Mouse (Mus musculus): ENCODE measurements at regions not wholly inside any gene's neighbourhood (a gene's known extent, or its start where the extent isn't known, plus 50 kb on each side); places are given as distances from the start of the nearest gene placed in this dataset.
"Not testable (repeated sequence)": the region's sequence is repeated elsewhere in the genome, so short reads cannot be mapped to it uniquely, and the experiment has no call there.

DNA sequence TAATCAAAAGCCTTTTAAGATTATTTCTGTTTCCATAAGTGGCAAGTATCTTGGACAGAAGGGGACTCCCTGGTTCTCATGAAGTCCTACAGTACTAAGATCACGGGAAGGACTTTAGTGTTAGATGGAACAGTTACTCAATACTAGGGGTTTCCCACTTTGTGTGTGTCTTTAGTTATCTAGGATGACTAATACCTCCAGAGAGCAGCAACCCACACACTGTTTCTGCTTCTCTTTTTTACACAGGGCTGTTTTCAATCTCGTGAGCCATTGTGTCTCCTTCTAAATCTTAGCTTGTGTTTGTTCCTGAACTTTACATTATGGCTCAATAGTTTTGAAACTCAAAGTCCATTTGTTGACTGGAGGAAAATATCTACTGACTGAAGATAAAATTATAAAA, 496.5 kb upstream of the Impg1 start:
- in situ Hi-C loops (cut with MboI, MseI) = loop anchor here (5.0 kb wide), 1 partner anchor 50 kb away; no protein-coding TSS in a partner anchor

- in situ Hi-C loops (cut with MboI, MseI) = no loop called here
Observed at GRCm38 (mm10) chr9:80942991-80943390, 477.7 kb upstream of the Impg1 start.

GRCm38 (mm10) chr9:80941424-80941823, 476.1 kb upstream of the Impg1 start:
- in situ Hi-C loops (cut with MboI, MseI) = no loop called here

- in situ Hi-C loops (cut with MboI, MseI) = no loop called here
Observed at GRCm38 (mm10) chr9:80938238-80938637, 473.0 kb upstream of the Impg1 start.

DNA sequence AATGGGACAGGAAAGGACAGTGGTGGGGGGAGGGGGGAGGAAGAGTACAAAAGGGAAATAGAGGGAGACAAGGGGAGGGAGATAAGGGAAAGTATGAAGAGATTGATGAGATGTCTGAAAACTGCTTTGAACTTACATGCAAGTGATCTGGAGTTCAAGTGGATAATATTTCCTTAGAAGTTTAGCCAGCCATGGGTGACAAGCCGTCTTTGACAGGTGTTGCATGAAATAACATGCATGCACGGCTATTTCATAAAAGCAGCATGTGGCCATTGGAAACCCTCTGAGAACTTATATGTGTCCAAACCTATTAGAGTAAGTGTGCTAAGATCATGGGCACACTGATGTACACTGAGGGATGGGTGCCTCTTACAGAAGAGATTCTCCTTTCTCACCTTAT, 465.3 kb upstream of the Impg1 start:
- in situ Hi-C loops (cut with MboI, MseI) = no loop called here

DNA sequence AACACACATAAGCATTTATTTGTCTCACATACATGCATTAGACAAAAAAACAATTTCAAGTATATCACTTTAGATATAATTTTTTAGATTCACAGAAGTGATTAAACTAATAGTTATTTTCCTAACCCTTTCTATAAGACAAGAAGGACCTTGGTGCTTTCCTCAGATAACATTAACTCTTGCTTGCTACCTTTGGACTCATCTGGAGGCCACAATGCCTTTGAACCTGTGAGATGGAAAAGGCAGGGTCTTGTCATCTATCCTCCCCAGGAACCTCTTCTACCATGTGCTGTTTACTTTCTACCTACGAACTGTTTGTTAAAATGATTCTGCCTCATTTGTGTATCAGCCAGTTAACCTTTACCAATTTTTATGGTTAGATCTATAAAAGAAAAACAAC, 455.0 kb upstream of the Impg1 start:
- in situ Hi-C loops (cut with MboI, MseI) = no loop called here

DNA sequence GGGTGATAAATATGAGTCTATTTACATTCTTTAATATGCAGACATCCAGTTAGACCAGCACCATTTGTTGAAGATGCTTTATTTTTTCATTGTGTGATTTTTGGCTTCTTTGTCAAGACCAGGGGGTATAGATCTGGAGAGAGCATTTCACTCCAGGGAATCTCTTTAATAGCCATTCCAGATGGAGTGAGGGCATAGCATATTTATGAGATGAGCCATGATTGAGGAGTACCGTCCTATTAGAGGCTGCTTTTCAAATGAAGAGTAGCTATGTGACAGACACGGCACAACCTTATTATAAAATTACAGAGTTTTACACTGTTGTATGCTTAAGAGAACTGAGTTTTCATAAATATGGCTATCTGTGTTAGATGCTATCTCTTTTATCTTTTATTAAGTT, 448.6 kb upstream of the Impg1 start:
- in situ Hi-C loops (cut with MboI, MseI) = loop anchor here (5.0 kb wide), 1 partner anchor 48 kb away; no protein-coding TSS in a partner anchor

- in situ Hi-C loops (cut with MboI, MseI) = loop anchor here (5.0 kb wide), 1 partner anchor 50 kb away; no protein-coding TSS in a partner anchor
Observed at GRCm38 (mm10) chr9:80912177-80912576, 446.9 kb upstream of the Impg1 start.

DNA sequence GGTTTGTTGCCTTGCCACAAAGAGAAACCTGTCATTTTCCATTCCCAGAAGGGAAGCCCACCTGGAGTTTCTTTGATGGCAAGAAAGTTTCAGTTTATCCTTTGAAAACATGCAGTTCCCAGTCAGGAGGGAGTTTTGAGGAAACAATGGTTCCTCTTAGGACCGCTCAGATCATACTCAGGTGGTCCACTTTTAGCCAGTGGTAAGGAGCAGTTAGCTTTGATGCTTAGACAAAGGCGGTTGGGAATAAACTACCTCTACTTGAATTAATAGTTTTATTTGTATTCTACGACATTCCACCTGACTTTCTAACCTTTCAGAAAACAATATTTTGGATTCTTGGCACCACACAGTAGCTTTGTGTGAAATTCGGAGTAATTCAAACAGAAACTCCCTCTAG, 401.5 kb upstream of the Impg1 start:
- in situ Hi-C loops (cut with MboI, MseI) = no loop called here

DNA sequence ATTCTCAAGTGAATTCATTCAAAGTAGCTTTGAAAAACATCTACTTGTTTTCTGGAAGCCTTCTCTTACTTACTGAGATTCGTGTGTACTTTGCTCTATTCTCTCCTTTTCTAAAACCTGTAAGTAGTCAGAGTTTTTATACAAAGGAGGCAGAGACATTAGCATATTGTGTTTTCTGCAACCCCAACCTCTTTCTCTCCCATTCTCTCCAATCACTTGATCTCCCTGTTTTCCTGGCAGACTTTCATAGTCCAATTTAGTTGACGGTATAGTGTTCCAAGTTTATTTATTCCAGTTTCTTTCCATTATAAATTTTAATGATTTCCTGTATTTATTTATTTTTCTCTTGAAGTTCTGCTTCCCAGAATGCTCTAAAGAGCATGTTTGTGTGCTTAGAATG, 393.7 kb upstream of the Impg1 start:
- in situ Hi-C loops (cut with MboI, MseI) = no loop called here

- in situ Hi-C loops (cut with MboI, MseI) = no loop called here
Observed at GRCm38 (mm10) chr9:80848190-80848589, 382.9 kb upstream of the Impg1 start.

- in situ Hi-C loops (cut with MboI, MseI) = no loop called here
Observed at GRCm38 (mm10) chr9:80832808-80833207, 367.5 kb upstream of the Impg1 start.

DNA sequence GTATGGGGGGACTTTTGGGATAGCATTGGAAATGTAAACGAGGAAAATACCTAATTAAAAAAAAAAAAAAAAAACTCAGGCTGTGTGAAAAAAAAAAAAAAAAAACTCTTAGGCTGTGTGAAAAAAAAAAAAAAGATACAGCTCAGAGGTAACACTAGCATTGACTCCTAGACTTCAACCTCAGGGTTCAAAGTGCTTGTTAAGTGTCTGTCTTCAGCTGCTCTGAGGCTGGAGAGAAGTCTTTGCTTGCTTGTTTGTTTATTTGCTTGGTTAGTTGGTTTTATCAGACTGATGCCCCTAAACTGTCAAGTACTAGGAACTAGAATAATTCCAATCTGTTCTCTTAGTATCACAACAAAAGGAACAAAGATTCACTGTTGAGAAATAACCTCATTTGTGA, 360.1 kb upstream of the Impg1 start:
- in situ Hi-C loops (cut with MboI, MseI) = no loop called here

DNA sequence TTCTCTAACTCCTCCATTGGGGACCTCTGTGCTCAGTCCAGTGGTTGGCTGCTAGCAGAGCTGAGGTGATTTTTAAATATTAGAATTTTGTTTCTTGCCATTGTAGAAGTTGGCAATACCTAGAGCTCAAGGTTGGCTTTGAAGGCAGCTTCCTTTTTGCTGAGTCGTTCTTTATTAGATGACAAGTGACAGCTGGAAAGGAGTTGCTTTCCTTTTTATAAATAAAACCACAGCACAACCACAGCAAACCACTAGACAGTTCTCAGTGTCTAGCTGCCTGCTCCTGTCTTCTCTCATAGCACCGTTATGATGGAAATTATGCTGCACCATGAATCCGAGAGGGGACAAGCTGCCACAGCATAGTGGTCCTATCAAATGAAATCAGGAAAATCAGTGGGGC, 354.8 kb upstream of the Impg1 start:
- in situ Hi-C loops (cut with MboI, MseI) = no loop called here

GRCm38 (mm10) chr9:80819070-80819469, 353.8 kb upstream of the Impg1 start:
- in situ Hi-C loops (cut with MboI, MseI) = no loop called here

DNA sequence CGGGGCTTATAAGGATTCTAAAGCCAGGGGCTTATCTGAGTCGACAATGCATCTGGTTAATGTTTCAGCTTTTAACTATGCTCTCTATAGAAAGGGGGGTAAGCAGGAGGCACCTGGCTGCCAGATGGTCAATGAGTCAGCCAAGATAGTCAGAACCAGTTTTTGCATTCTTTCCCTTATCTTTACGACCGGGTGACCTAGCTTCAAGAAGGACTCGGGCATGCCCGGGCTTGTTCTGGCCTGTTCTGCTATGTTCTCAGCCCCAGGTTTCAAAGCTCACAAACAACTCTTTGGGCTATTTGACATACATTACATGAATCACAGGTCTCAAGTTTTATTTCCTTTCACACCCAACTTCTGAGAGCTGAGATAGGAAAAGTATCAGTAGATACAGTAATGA, 348.6 kb upstream of the Impg1 start:
- in situ Hi-C loops (cut with MboI, MseI) = not testable (repeated sequence)

- in situ Hi-C loops (cut with MboI, MseI) = no loop called here
Observed at GRCm38 (mm10) chr9:80791523-80791922, 326.2 kb upstream of the Impg1 start.

- in situ Hi-C loops (cut with MboI, MseI) = loop anchor here (25.0 kb wide), 1 partner anchor 1937 kb away; no protein-coding TSS in a partner anchor
Observed at GRCm38 (mm10) chr9:80774541-80774940, 309.3 kb upstream of the Impg1 start.

GRCm38 (mm10) chr9:80735806-80736205, 270.5 kb upstream of the Impg1 start:
- in situ Hi-C loops (cut with MboI, MseI) = loop anchor here (5.0 kb wide), 1 partner anchor 46 kb away; no protein-coding TSS in a partner anchor

- in situ Hi-C loops (cut with MboI, MseI) = no loop called here
Observed at GRCm38 (mm10) chr9:80732971-80733370, 267.7 kb upstream of the Impg1 start.

DNA sequence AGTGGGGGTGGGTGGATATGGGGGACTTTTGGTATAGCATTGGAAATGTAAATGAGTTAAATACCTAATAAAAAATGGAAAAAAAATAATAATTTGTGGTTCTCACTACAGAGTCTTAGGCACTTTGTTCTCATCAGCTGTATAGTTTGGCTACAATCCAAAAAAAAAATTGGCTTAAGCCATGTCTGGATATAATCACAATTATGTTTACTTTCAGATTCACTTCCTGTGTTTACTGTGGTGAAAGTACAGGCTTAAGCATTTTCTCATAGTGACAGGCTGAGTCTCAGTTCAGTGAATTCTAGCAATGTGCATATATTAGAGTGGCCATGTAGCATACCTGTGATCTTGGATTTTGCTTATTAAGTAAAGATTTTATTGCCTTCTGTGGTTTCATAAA, 258.4 kb upstream of the Impg1 start:
- in situ Hi-C loops (cut with MboI, MseI) = no loop called here

DNA sequence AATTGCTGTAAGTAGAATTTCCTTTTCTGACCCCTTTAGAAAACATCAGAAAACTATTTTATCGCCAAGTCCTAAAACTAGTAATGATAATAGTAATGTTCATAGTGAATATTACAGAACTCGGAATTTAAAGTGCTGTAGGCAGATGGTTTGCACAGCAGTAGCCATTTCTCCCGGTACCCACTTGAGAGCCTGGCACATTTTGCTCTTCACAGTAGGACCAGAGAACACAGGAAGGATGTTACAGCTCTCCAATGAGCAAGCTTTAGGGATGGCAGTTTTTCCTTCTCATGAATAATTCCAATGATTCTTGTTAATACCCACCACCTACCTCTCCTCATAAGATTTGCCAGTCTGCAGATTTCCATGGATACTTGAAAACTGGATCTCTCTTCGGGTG, 253.2 kb upstream of the Impg1 start:
- in situ Hi-C loops (cut with MboI, MseI) = no loop called here

GRCm38 (mm10) chr9:80709781-80710180, 244.5 kb upstream of the Impg1 start:
- in situ Hi-C loops (cut with MboI, MseI) = no loop called here

DNA sequence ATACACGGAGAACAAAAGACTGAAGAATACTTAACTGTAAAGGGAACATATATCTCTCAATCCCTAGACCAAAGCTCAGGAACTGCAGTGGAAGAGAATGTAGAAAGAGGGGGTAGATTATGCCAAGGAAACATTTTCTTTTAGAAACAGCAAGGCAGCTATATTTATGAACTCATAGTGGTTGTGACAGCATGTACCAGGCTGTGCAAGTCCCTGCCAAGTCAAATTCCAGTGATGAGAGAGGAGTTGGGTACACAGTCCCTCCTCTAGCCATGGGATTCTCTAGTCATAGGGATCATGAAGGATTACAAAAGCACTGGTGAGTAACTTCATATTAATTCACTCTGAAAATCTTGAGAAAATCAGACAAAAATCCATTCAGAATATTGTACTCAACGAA, 240.0 kb upstream of the Impg1 start:
- in situ Hi-C loops (cut with MboI, MseI) = no loop called here

Data from T-helper 1 cell (primary cell).